8 mouse cellular contexts compared by ENCODE assay signal in the genomic region with DNA sequence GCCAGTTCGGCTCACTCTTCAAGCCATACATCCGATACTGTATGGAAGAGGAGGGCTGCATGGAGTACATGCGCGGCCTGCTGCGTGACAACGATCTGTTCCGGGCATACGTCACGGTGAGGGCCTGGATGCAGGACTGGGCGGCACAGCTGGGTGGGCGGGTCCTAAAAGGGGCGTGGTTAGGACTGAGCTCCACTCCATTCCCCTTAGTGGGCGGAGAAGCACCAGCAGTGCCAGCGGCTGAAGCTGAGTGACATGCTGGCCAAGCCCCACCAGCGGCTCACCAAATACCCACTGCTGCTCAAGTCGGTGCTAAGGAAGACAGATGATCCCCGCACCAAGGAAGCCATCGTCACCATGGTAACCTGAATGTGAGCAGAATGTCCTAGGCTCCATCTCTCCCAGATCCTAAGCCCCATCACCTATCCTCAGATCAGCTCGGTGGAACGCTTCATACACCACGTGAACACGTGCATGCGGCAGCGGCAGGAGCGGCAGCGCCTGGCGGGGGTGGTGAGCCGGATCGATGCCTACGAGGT. TPM values are rescaled to one million over a fixed set of nuclear protein-coding genes. Genes with fewer than 3 reads are reported as not detected.
A peak's percentile ranks its signal among the peaks of the same experiment; 100 is the strongest.
DNase-seq lines count a peak whose midpoint lies in the region; ATAC-seq lines count a peak whose summit lies in the region.

No protein-coding gene starts in this region.

- peak overlapping the region; percentile 89 for H3K27ac ChIP-seq in liver, embryonic 15.5 days (replicated peaks)
- H3K27ac ChIP-seq in neural tube, embryonic 11.5 days (ENCODE audit: low read depth, low read length): no peak overlapping the region

- peak; percentile 56 for DNase-seq in layer of hippocampus, adult 11-12 months (ENCODE audit: low spot score)
- DNase-seq in layer of hippocampus, postnatal 25 days (ENCODE audit: extremely low spot score in 1 of 2, low spot score in 1 of 2): no peak
- peak; percentile 43 to 55 for DNase-seq in cerebellum, postnatal 14 days
- DNase-seq in frontal cortex, adult 2 months (ENCODE audit: extremely low spot score in 1 of 2, low spot score in 1 of 2): peak; percentile 67 to 69
- DNase-seq in kidney, postnatal 10 days: peak; percentile 92
- peak; percentile 92 for DNase-seq in neural tube, embryonic 11.5 days (ENCODE audit: low spot score)
- peak; percentile 87 for DNase-seq in yolk sac, embryonic 10.5 days (ENCODE audit: low spot score)

- H3K9ac ChIP-seq in liver, embryonic 15.5 days: peak overlapping the region; percentile 47; the same call in 1 of the 2 replicates
- no peak overlapping the region; the same call in 1 of the 2 replicates for H3K9ac ChIP-seq in neural tube, embryonic 11.5 days (ENCODE audit: low read length)

- H3K36me3 ChIP-seq in liver, embryonic 15.5 days (replicated peaks): peaks cover 77% of the 10 kb centered on the region
- H3K36me3 ChIP-seq in neural tube, embryonic 11.5 days (ENCODE audit: control insufficient read depth, insufficient read depth, low read length): peaks cover 5% of the 10 kb centered on the region

- ATAC-seq in liver, embryonic 15.5 days (ENCODE audit: insufficient read depth): peak; percentile 86
- peak; percentile 97 for ATAC-seq in neural tube, embryonic 11.5 days (ENCODE audit: insufficient read depth, low FRiP score, low TSS enrichment)

- H3K27me3 ChIP-seq in liver, embryonic 15.5 days: no peaks in the 10 kb centered on the region
- H3K27me3 ChIP-seq in neural tube, embryonic 11.5 days (ENCODE audit: control insufficient read depth, insufficient read depth, low read length): no peaks in the 10 kb centered on the region

- H3K9me3 ChIP-seq in liver, embryonic 15.5 days (replicated peaks): no peaks in the 10 kb centered on the region
- H3K9me3 ChIP-seq in neural tube, embryonic 11.5 days (ENCODE audit: control insufficient read depth, low read length): no peaks in the 10 kb centered on the region

- H3K4me2 ChIP-seq in liver, embryonic 15.5 days: peak overlapping the region; percentile 85
- peak overlapping the region; percentile 64 for H3K4me2 ChIP-seq in neural tube, embryonic 11.5 days (ENCODE audit: low read depth)

- H3K4me1 ChIP-seq in liver, embryonic 15.5 days (replicated peaks): peaks cover 52% of the 10 kb centered on the region
- H3K4me1 ChIP-seq in neural tube, embryonic 11.5 days (ENCODE audit: control insufficient read depth, insufficient read depth, low read length): peaks cover 15% of the 10 kb centered on the region

- H3K4me3 ChIP-seq in liver, embryonic 15.5 days (replicated peaks): peak overlapping the region; percentile 54
- peak overlapping the region; percentile 23 for H3K4me3 ChIP-seq in neural tube, embryonic 11.5 days (ENCODE audit: low read depth, low read length)

- 60% methylated on average over 30 of the region's 30 CpGs for WGBS in liver, embryonic 15.5 days (ENCODE audit: insufficient replicate concordance)
- 5% methylated on average over 30 of the region's 30 CpGs for WGBS in neural tube, embryonic 11.5 days

RNA-seq across cellular contexts. Expression of gene Tnfrsf25, which starts 7.7 kb away (rescaled TPM):
- total RNA-seq in layer of hippocampus, postnatal 25 days (2021): 10 to 100 TPM; 26.4 to 42.6 TPM
- polyA plus RNA-seq in frontal cortex, adult 2 months (2012; rRNA removed): 7.0 and 10.6 TPM in 2 replicates
- 0.37 and 0.50 TPM in 2 replicates for polyA plus RNA-seq in liver, embryonic 15.5 days (2015; fragmentation: Nextera tagmentation; extraction: Ambion mirVana)
- polyA plus RNA-seq in neural tube, embryonic 11.5 days (2014; fragmentation: Nextera tagmentation; extraction: Ambion mirVana): 0.42 and 0.62 TPM in 2 replicates

RNA-seq across cellular contexts. Expression of gene Plekhg5, which starts 35.7 kb away (rescaled TPM):
- 100 to 1,000 TPM; 128 to 173 TPM for total RNA-seq in layer of hippocampus, postnatal 25 days (2021)
- 41.1 and 49.7 TPM in 2 replicates for polyA plus RNA-seq in frontal cortex, adult 2 months (2012; rRNA removed)
- polyA plus RNA-seq in liver, embryonic 15.5 days (2015; fragmentation: Nextera tagmentation; extraction: Ambion mirVana): 5.1 and 5.9 TPM in 2 replicates
- 7.2 and 7.3 TPM in 2 replicates for polyA plus RNA-seq in neural tube, embryonic 11.5 days (2014; fragmentation: Nextera tagmentation; extraction: Ambion mirVana)

RNA-seq across cellular contexts. Expression of gene Espn, which starts 44.1 kb away (rescaled TPM):
- total RNA-seq in layer of hippocampus, postnatal 25 days (2021): 1 to 10 TPM; 1.3 to 1.4 TPM
- polyA plus RNA-seq in frontal cortex, adult 2 months (2012; rRNA removed): 1.1 and 1.3 TPM in 2 replicates
- polyA plus RNA-seq in liver, embryonic 15.5 days (2015; fragmentation: Nextera tagmentation; extraction: Ambion mirVana): 1.5 and 2.0 TPM in 2 replicates
- 0.48 and 1.1 TPM in 2 replicates for polyA plus RNA-seq in neural tube, embryonic 11.5 days (2014; fragmentation: Nextera tagmentation; extraction: Ambion mirVana)

RNA-seq across cellular contexts. Expression of gene Hes2, which starts 50.6 kb away (rescaled TPM):
- total RNA-seq in layer of hippocampus, postnatal 25 days (2021): not detected
- not detected in 2 replicates for polyA plus RNA-seq in frontal cortex, adult 2 months (2012; rRNA removed)
- polyA plus RNA-seq in liver, embryonic 15.5 days (2015; fragmentation: Nextera tagmentation; extraction: Ambion mirVana): 0.14 TPM in 1 of 2 replicates, not detected in the other
- polyA plus RNA-seq in neural tube, embryonic 11.5 days (2014; fragmentation: Nextera tagmentation; extraction: Ambion mirVana): 2.9 and 3.5 TPM in 2 replicates

Comparison
In these comparisons a context has a peak if more than half of its experiments do, and no peak if none do; other contexts are left out.
1. DNase-seq: peak in layer of hippocampus, adult 11-12 months (single experiment), cerebellum, postnatal 14 days (2 of 2), frontal cortex, adult 2 months (2 of 2), kidney, postnatal 10 days (single experiment), neural tube, embryonic 11.5 days (single experiment) and yolk sac, embryonic 10.5 days (single experiment); none in layer of hippocampus, postnatal 25 days (0 of 2).